Mouse (Mus musculus): ENCODE data around the gene Zbtb8b. TPM values are rescaled to one million over a fixed set of nuclear protein-coding genes. Genes with fewer than 3 reads are reported as not detected.

Gene Zbtb8b
- polyA plus RNA-seq, 1 experiment from 2014 or later = 1.3 TPM

- WGBS (ENCODE audit: insufficient replicate concordance) = 34% methylated on average over 6 of the region's 6 CpGs
- H3K4me2 ChIP-seq (ENCODE audit: low read depth, low read length) = no peak overlapping the region
- H3K36me3 ChIP-seq (ENCODE audit: control insufficient read depth, insufficient read depth) = no peaks in the 10 kb centered on the region
- H3K4me1 ChIP-seq (ENCODE audit: control insufficient read depth, low read depth, low read length) = peaks cover 17% of the 10 kb centered on the region
- no peaks in the 10 kb centered on the region for H3K27me3 ChIP-seq (ENCODE audit: control insufficient read depth, insufficient read depth, low read depth, low read length)
- no peak overlapping the region for H3K9ac ChIP-seq (ENCODE audit: low read depth, low read length)
- H3K9me3 ChIP-seq (replicated peaks; ENCODE audit: control insufficient read depth, low read length) = no peaks in the 10 kb centered on the region
- no peak overlapping the region for H3K27ac ChIP-seq (ENCODE audit: low read length)
- ATAC-seq (ENCODE audit: low read depth) = no peak
- H3K4me3 ChIP-seq (ENCODE audit: low read depth, low read length) = no peak overlapping the region
These were observed 56.2 kb downstream of the Zbtb8b start for GRCm38 (mm10) chr4:129384440-129384839.

- no peak overlapping the region for H3K27ac ChIP-seq (ENCODE audit: low read length)
- no peak overlapping the region for H3K4me2 ChIP-seq (ENCODE audit: low read depth, low read length)
- no peaks in the 10 kb centered on the region for H3K9me3 ChIP-seq (replicated peaks; ENCODE audit: control insufficient read depth, low read length)
- no peaks in the 10 kb centered on the region for H3K36me3 ChIP-seq (ENCODE audit: control insufficient read depth, insufficient read depth)
- no peak overlapping the region for H3K4me3 ChIP-seq (ENCODE audit: low read depth, low read length)
- H3K27me3 ChIP-seq (ENCODE audit: control insufficient read depth, insufficient read depth, low read depth, low read length) = peaks cover 3% of the 10 kb centered on the region
- no peak overlapping the region for H3K9ac ChIP-seq (ENCODE audit: low read depth, low read length)
- no peak for ATAC-seq (ENCODE audit: low read depth)
- WGBS (ENCODE audit: insufficient replicate concordance) = 84% methylated on average over 3 of the region's 3 CpGs
- peaks cover 17% of the 10 kb centered on the region for H3K4me1 ChIP-seq (ENCODE audit: control insufficient read depth, low read depth, low read length)
These were observed 57.1 kb downstream of the Zbtb8b start for GRCm38 (mm10) chr4:129383586-129383985.

- H3K9ac ChIP-seq (ENCODE audit: low read depth, low read length) = no peak overlapping the region
- 87% methylated on average over 2 of the region's 2 CpGs for WGBS (ENCODE audit: insufficient replicate concordance)
- ATAC-seq (ENCODE audit: low read depth) = no peak
- no peaks in the 10 kb centered on the region for H3K36me3 ChIP-seq (ENCODE audit: control insufficient read depth, insufficient read depth)
- peaks cover 6% of the 10 kb centered on the region for H3K27me3 ChIP-seq (ENCODE audit: control insufficient read depth, insufficient read depth, low read depth, low read length)
- no peak overlapping the region for H3K27ac ChIP-seq (ENCODE audit: low read length)
- H3K4me2 ChIP-seq (ENCODE audit: low read depth, low read length) = no peak overlapping the region
- peaks cover 23% of the 10 kb centered on the region for H3K4me1 ChIP-seq (ENCODE audit: control insufficient read depth, low read depth, low read length)
- H3K9me3 ChIP-seq (replicated peaks; ENCODE audit: control insufficient read depth, low read length) = no peaks in the 10 kb centered on the region
- no peak overlapping the region for H3K4me3 ChIP-seq (ENCODE audit: low read depth, low read length)
These were observed 58.2 kb downstream of the Zbtb8b start for GRCm38 (mm10) chr4:129382488-129382887.

- no peak overlapping the region for H3K27ac ChIP-seq (ENCODE audit: low read length)
- ATAC-seq (ENCODE audit: low read depth) = no peak
- H3K27me3 ChIP-seq (ENCODE audit: control insufficient read depth, insufficient read depth, low read depth, low read length) = peaks cover 6% of the 10 kb centered on the region
- H3K4me3 ChIP-seq (ENCODE audit: low read depth, low read length) = no peak overlapping the region
- 72% methylated on average over 9 of the region's 9 CpGs for WGBS (ENCODE audit: insufficient replicate concordance)
- no peak overlapping the region for H3K4me2 ChIP-seq (ENCODE audit: low read depth, low read length)
- no peak overlapping the region for H3K9ac ChIP-seq (ENCODE audit: low read depth, low read length)
- H3K36me3 ChIP-seq (ENCODE audit: control insufficient read depth, insufficient read depth) = no peaks in the 10 kb centered on the region
- H3K4me1 ChIP-seq (ENCODE audit: control insufficient read depth, low read depth, low read length) = peaks cover 22% of the 10 kb centered on the region
- H3K9me3 ChIP-seq (replicated peaks; ENCODE audit: control insufficient read depth, low read length) = no peaks in the 10 kb centered on the region
These were observed 58.6 kb downstream of the Zbtb8b start for GRCm38 (mm10) chr4:129382029-129382428.

- Histone ChIP-seq H3K9ac (ENCODE audit: low read depth, low read length) (no peak overlapping the region), H3K27ac (ENCODE audit: low read length) (no peak overlapping the region), H3K4me3 (ENCODE audit: low read depth, low read length) (no peak overlapping the region), H3K36me3 (ENCODE audit: control insufficient read depth, insufficient read depth) (no peaks in the 10 kb centered on the region), H3K9me3 (replicated peaks; ENCODE audit: control insufficient read depth, low read length) (no peaks in the 10 kb centered on the region), H3K4me1 (ENCODE audit: control insufficient read depth, low read depth, low read length) (peaks cover 15% of the 10 kb centered on the region), H3K27me3 (ENCODE audit: control insufficient read depth, insufficient read depth, low read depth, low read length) (peaks cover 6% of the 10 kb centered on the region), H3K4me2 (ENCODE audit: low read depth, low read length) (no peak overlapping the region)
- 72% methylated on average over 8 of the region's 8 CpGs for WGBS (ENCODE audit: insufficient replicate concordance)
- no peak for ATAC-seq (ENCODE audit: low read depth)
These were observed 59.5 kb downstream of the Zbtb8b start for GRCm38 (mm10) chr4:129381148-129381547.

- H3K4me1 ChIP-seq (ENCODE audit: control insufficient read depth, low read depth, low read length) = peaks cover 15% of the 10 kb centered on the region
These were observed 60.8 kb downstream of the Zbtb8b start for GRCm38 (mm10) chr4:129379805-129380204.

GRCm38 (mm10) chr4:129377601-129378390 is 62.9 kb downstream of the Zbtb8b start, which contains the start of gene Zbtb8a:
Zbtb8a (minus strand) TSS chr4:129378116.
- Histone ChIP-seq H3K4me3 (ENCODE audit: low read depth, low read length) (peak within 1 kb of the TSS; percentile 77), H3K4me2 (ENCODE audit: low read depth, low read length) (peak within 1 kb of the TSS; percentile 96), H3K4me1 (ENCODE audit: control insufficient read depth, low read depth, low read length) (peaks cover 17% of the 10 kb centered on the region), H3K27me3 (ENCODE audit: control insufficient read depth, insufficient read depth, low read depth, low read length) (peaks cover 6% of the 10 kb centered on the region), H3K9me3 (replicated peaks; ENCODE audit: control insufficient read depth, low read length) (no peaks in the 10 kb centered on the region), H3K27ac (ENCODE audit: low read length) (peak within 1 kb of the TSS; percentile 48), H3K9ac (ENCODE audit: low read depth, low read length) (peak within 1 kb of the TSS; percentile 80), H3K36me3 (ENCODE audit: control insufficient read depth, insufficient read depth) (no peaks in the 10 kb centered on the region)
- peak; percentile 71 for ATAC-seq (ENCODE audit: low read depth)
- 1% methylated on average over 63 of the region's 65 CpGs for WGBS (ENCODE audit: insufficient replicate concordance)

More at GRCm38 (mm10) chr4:129379805-129380204, 60.8 kb downstream of the Zbtb8b start:
- Histone ChIP-seq H3K9me3 (replicated peaks; ENCODE audit: control insufficient read depth, low read length) (no peaks in the 10 kb centered on the region), H3K27ac (ENCODE audit: low read length) (no peak overlapping the region), H3K27me3 (ENCODE audit: control insufficient read depth, insufficient read depth, low read depth, low read length) (peaks cover 6% of the 10 kb centered on the region), H3K4me2 (ENCODE audit: low read depth, low read length) (no peak overlapping the region), H3K4me3 (ENCODE audit: low read depth, low read length) (no peak overlapping the region), H3K9ac (ENCODE audit: low read depth, low read length) (no peak overlapping the region), H3K36me3 (ENCODE audit: control insufficient read depth, insufficient read depth) (no peaks in the 10 kb centered on the region)
- no peak for ATAC-seq (ENCODE audit: low read depth)
- 44% methylated on average over 3 of the region's 3 CpGs for WGBS (ENCODE audit: insufficient replicate concordance)

GRCm38 (mm10) chr4:129376961-129377545 is 63.6 kb downstream of the Zbtb8b start:
- Histone ChIP-seq H3K9me3 (replicated peaks; ENCODE audit: control insufficient read depth, low read length) (no peaks in the 10 kb centered on the region), H3K9ac (ENCODE audit: low read depth, low read length) (peak overlapping the region; percentile 80), H3K4me2 (ENCODE audit: low read depth, low read length) (peak overlapping the region; percentile 96), H3K27me3 (ENCODE audit: control insufficient read depth, insufficient read depth, low read depth, low read length) (peaks cover 6% of the 10 kb centered on the region), H3K36me3 (ENCODE audit: control insufficient read depth, insufficient read depth) (no peaks in the 10 kb centered on the region), H3K27ac (ENCODE audit: low read length) (peak overlapping the region; percentile 48), H3K4me3 (ENCODE audit: low read depth, low read length) (peak overlapping the region; percentile 77), H3K4me1 (ENCODE audit: control insufficient read depth, low read depth, low read length) (peaks cover 21% of the 10 kb centered on the region)
- peak; percentile 78 for ATAC-seq (ENCODE audit: low read depth)
- under 1% methylated on average over 53 of the region's 68 CpGs for WGBS (ENCODE audit: insufficient replicate concordance)

GRCm38 (mm10) chr4:129375821-129376220 is 64.8 kb downstream of the Zbtb8b start:
- no peak overlapping the region for H3K9ac ChIP-seq (ENCODE audit: low read depth, low read length)
- 65% methylated on average over 5 of the region's 5 CpGs for WGBS (ENCODE audit: insufficient replicate concordance)
- no peaks in the 10 kb centered on the region for H3K36me3 ChIP-seq (ENCODE audit: control insufficient read depth, insufficient read depth)
- H3K4me1 ChIP-seq (ENCODE audit: control insufficient read depth, low read depth, low read length) = peaks cover 21% of the 10 kb centered on the region
- no peak overlapping the region for H3K27ac ChIP-seq (ENCODE audit: low read length)
- no peaks in the 10 kb centered on the region for H3K9me3 ChIP-seq (replicated peaks; ENCODE audit: control insufficient read depth, low read length)
- H3K27me3 ChIP-seq (ENCODE audit: control insufficient read depth, insufficient read depth, low read depth, low read length) = peaks cover 6% of the 10 kb centered on the region
- no peak for ATAC-seq (ENCODE audit: low read depth)
- no peak overlapping the region for H3K4me2 ChIP-seq (ENCODE audit: low read depth, low read length)
- H3K4me3 ChIP-seq (ENCODE audit: low read depth, low read length) = no peak overlapping the region
